Mouse (Mus musculus): Measurements from ENCODE around the gene Specc1. TPM values are rescaled to one million over a fixed set of nuclear protein-coding genes. Genes with fewer than 3 reads are reported as not detected.

Specc1 gene
- polyA plus RNA-seq, 1 experiment from 2014 or later = 7.1 TPM

- no peak for ATAC-seq (ENCODE audit: low FRiP score, low TSS enrichment)
- Histone ChIP-seq H3K27ac (ENCODE audit: low read length) (no peak overlapping the region), H3K4me2 (replicated peaks; ENCODE audit: low read depth, low read length) (no peak overlapping the region)
Observed at GRCm38 (mm10) chr11:62159803-62160202, 203.2 kb downstream of the Specc1 start.

GRCm38 (mm10) chr11:62161450-62161849 is 204.9 kb downstream of the Specc1 start:
- WGBS = 81% methylated on average over 2 of the region's 2 CpGs
- H3K36me3 ChIP-seq (ENCODE audit: insufficient read depth, low read length) = 0 out of 2 replicates have a peak, but pooled peaks cover 3% of the 10 kb centered on the region
- no peak overlapping the region for H3K27ac ChIP-seq (ENCODE audit: low read length)
- H3K9me3 ChIP-seq (ENCODE audit: low read length) = no peaks in the 10 kb centered on the region
- no peak overlapping the region for H3K9ac ChIP-seq (replicated peaks; ENCODE audit: low read length)
- H3K4me3 ChIP-seq (ENCODE audit: low read length) = no peak overlapping the region
- no peaks in the 10 kb centered on the region for H3K27me3 ChIP-seq (ENCODE audit: insufficient read depth, low read length)
- H3K4me2 ChIP-seq (replicated peaks; ENCODE audit: low read depth, low read length) = no peak overlapping the region
- ATAC-seq (ENCODE audit: low FRiP score, low TSS enrichment) = no peak
- no peaks in the 10 kb centered on the region for H3K4me1 ChIP-seq (ENCODE audit: insufficient read depth, low read length)

More at GRCm38 (mm10) chr11:62159803-62160202, 203.2 kb downstream of the Specc1 start:
- Histone ChIP-seq H3K4me3 (ENCODE audit: low read length) (no peak overlapping the region), H3K9me3 (ENCODE audit: low read length) (no peaks in the 10 kb centered on the region), H3K36me3 (ENCODE audit: insufficient read depth, low read length) (no peaks in the 10 kb centered on the region), H3K9ac (replicated peaks; ENCODE audit: low read length) (no peak overlapping the region), H3K27me3 (ENCODE audit: insufficient read depth, low read length) (no peaks in the 10 kb centered on the region), H3K4me1 (ENCODE audit: insufficient read depth, low read length) (no peaks in the 10 kb centered on the region)
- 89% methylated on average over 7 of the region's 7 CpGs for WGBS

GRCm38 (mm10) chr11:62164357-62164756 is 207.8 kb downstream of the Specc1 start:
- no peak overlapping the region for H3K27ac ChIP-seq (ENCODE audit: low read length)
- no peak overlapping the region for H3K4me2 ChIP-seq (replicated peaks; ENCODE audit: low read depth, low read length)
- 91% methylated on average over 3 of the region's 3 CpGs for WGBS
- no peak for ATAC-seq (ENCODE audit: low FRiP score, low TSS enrichment)
- H3K36me3 ChIP-seq (ENCODE audit: insufficient read depth, low read length) = 0 out of 2 replicates have a peak, but pooled peaks cover 3% of the 10 kb centered on the region
- no peaks in the 10 kb centered on the region for H3K4me1 ChIP-seq (ENCODE audit: insufficient read depth, low read length)
- no peaks in the 10 kb centered on the region for H3K9me3 ChIP-seq (ENCODE audit: low read length)
- H3K4me3 ChIP-seq (ENCODE audit: low read length) = no peak overlapping the region
- no peak overlapping the region for H3K9ac ChIP-seq (replicated peaks; ENCODE audit: low read length)
- no peaks in the 10 kb centered on the region for H3K27me3 ChIP-seq (ENCODE audit: insufficient read depth, low read length)

- ATAC-seq (ENCODE audit: low FRiP score, low TSS enrichment) = no peak
Observed at GRCm38 (mm10) chr11:62166503-62166902, 209.9 kb downstream of the Specc1 start.

GRCm38 (mm10) chr11:62168146-62168545 is 211.6 kb downstream of the Specc1 start:
- H3K27ac ChIP-seq (ENCODE audit: low read length) = no peak overlapping the region
- no peak overlapping the region for H3K4me3 ChIP-seq (ENCODE audit: low read length)
- H3K27me3 ChIP-seq (ENCODE audit: insufficient read depth, low read length) = no peaks in the 10 kb centered on the region
- H3K36me3 ChIP-seq (ENCODE audit: insufficient read depth, low read length) = 0 out of 2 replicates have a peak, but pooled peaks cover 3% of the 10 kb centered on the region
- 91% methylated on average over 3 of the region's 3 CpGs for WGBS
- no peak for ATAC-seq (ENCODE audit: low FRiP score, low TSS enrichment)
- H3K4me2 ChIP-seq (replicated peaks; ENCODE audit: low read depth, low read length) = no peak overlapping the region
- H3K9ac ChIP-seq (replicated peaks; ENCODE audit: low read length) = no peak overlapping the region
- H3K9me3 ChIP-seq (ENCODE audit: low read length) = no peaks in the 10 kb centered on the region
- H3K4me1 ChIP-seq (ENCODE audit: insufficient read depth, low read length) = no peaks in the 10 kb centered on the region

More at GRCm38 (mm10) chr11:62166503-62166902, 209.9 kb downstream of the Specc1 start:
- H3K27ac ChIP-seq (ENCODE audit: low read length) = no peak overlapping the region
- WGBS = 82% methylated on average over 3 of the region's 3 CpGs
- no peaks in the 10 kb centered on the region for H3K9me3 ChIP-seq (ENCODE audit: low read length)
- H3K4me2 ChIP-seq (replicated peaks; ENCODE audit: low read depth, low read length) = no peak overlapping the region
- no peak overlapping the region for H3K9ac ChIP-seq (replicated peaks; ENCODE audit: low read length)
- no peaks in the 10 kb centered on the region for H3K27me3 ChIP-seq (ENCODE audit: insufficient read depth, low read length)
- 0 out of 2 replicates have a peak, but pooled peaks cover 3% of the 10 kb centered on the region for H3K36me3 ChIP-seq (ENCODE audit: insufficient read depth, low read length)
- H3K4me1 ChIP-seq (ENCODE audit: insufficient read depth, low read length) = no peaks in the 10 kb centered on the region
- H3K4me3 ChIP-seq (ENCODE audit: low read length) = no peak overlapping the region

DNA sequence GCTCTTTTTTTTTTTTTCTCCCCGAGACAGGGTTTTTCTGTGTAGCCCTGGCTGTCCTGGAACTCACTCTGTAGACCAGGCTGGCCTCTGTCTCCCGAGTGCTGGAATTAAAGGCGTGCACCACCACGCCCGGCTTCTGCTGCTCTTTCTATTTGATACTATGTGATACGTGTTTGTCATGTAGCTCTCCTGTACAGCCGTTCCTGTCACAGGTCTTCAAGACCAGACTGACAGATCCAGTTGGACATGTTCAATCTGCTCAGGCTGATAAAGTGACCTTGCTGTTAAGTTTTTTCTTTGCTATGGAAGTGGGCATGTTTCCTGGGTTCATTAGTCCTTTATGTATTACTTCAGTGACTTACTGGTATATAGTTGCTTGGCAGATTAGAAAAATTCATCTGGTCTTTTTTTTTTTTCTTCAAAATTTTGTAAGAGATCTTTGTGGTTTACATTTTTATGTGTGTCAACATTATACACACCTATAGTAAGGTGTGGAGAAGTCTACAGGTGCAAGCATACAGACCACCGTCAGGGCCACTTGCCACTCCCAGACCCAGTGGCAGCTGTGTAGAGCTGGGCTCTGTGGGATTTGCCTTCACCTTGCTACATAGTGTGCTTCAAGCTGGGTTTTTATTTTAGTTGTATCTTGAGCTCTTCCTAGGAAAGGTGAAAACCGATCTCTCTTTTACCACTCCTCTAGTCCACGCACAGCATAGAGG is 221.0 kb downstream of the Specc1 start:
- H3K9ac ChIP-seq (replicated peaks; ENCODE audit: low read length) = no peak overlapping the region
- H3K4me2 ChIP-seq (replicated peaks; ENCODE audit: low read depth, low read length) = no peak overlapping the region
- WGBS = 87% methylated on average over 10 of the region's 10 CpGs
- no peaks in the 10 kb centered on the region for H3K36me3 ChIP-seq (ENCODE audit: insufficient read depth, low read length)
- ATAC-seq (ENCODE audit: low FRiP score, low TSS enrichment) = no peak
- H3K9me3 ChIP-seq (ENCODE audit: low read length) = no peaks in the 10 kb centered on the region
- H3K4me3 ChIP-seq (ENCODE audit: low read length) = no peak overlapping the region
- no peaks in the 10 kb centered on the region for H3K4me1 ChIP-seq (ENCODE audit: insufficient read depth, low read length)
- H3K27ac ChIP-seq (ENCODE audit: low read length) = no peak overlapping the region
- H3K27me3 ChIP-seq (ENCODE audit: insufficient read depth, low read length) = no peaks in the 10 kb centered on the region

DNA sequence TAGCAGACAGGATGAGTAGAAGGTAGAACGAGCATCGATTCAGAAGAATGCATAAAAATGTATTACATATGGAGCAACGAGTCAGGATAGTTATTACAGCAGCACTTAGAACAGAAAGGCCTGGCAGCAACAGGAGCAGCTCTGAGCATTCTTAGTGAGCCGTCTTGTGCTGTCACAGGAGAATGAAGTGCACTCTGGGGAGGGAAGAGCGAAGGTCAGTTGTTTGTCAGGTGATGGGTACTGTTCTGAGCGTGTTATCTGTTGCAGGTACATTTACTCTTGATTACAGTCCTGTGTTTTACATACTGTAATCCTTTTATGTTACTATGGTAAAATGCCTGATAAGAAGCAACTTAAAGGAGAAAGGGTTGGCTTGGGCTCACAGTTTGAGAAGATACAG is 224.2 kb downstream of the Specc1 start:
- 86% methylated on average over 6 of the region's 6 CpGs for WGBS
- Histone ChIP-seq H3K4me3 (ENCODE audit: low read length) (no peak overlapping the region), H3K4me2 (replicated peaks; ENCODE audit: low read depth, low read length) (no peak overlapping the region), H3K27me3 (ENCODE audit: insufficient read depth, low read length) (no peaks in the 10 kb centered on the region), H3K27ac (ENCODE audit: low read length) (no peak overlapping the region), H3K9ac (replicated peaks; ENCODE audit: low read length) (no peak overlapping the region), H3K4me1 (ENCODE audit: insufficient read depth, low read length) (no peaks in the 10 kb centered on the region), H3K9me3 (ENCODE audit: low read length) (no peaks in the 10 kb centered on the region), H3K36me3 (ENCODE audit: insufficient read depth, low read length) (no peaks in the 10 kb centered on the region)
- no peak for ATAC-seq (ENCODE audit: low FRiP score, low TSS enrichment)

GRCm38 (mm10) chr11:62184900-62185299 is 228.3 kb downstream of the Specc1 start:
- Histone ChIP-seq H3K27me3 (ENCODE audit: insufficient read depth, low read length) (no peaks in the 10 kb centered on the region), H3K27ac (ENCODE audit: low read length) (no peak overlapping the region), H3K4me3 (ENCODE audit: low read length) (no peak overlapping the region), H3K4me1 (ENCODE audit: insufficient read depth, low read length) (no peaks in the 10 kb centered on the region), H3K36me3 (ENCODE audit: insufficient read depth, low read length) (no peaks in the 10 kb centered on the region), H3K9me3 (ENCODE audit: low read length) (no peaks in the 10 kb centered on the region), H3K4me2 (replicated peaks; ENCODE audit: low read depth, low read length) (no peak overlapping the region), H3K9ac (replicated peaks; ENCODE audit: low read length) (no peak overlapping the region)
- ATAC-seq (ENCODE audit: low FRiP score, low TSS enrichment) = no peak
- WGBS = 92% methylated on average over 4 of the region's 4 CpGs

- H3K4me1 ChIP-seq (ENCODE audit: insufficient read depth, low read length) = no peaks in the 10 kb centered on the region
- no peak overlapping the region for H3K4me2 ChIP-seq (replicated peaks; ENCODE audit: low read depth, low read length)
- H3K9ac ChIP-seq (replicated peaks; ENCODE audit: low read length) = no peak overlapping the region
- no peaks in the 10 kb centered on the region for H3K9me3 ChIP-seq (ENCODE audit: low read length)
- 90% methylated on average over 8 of the region's 8 CpGs for WGBS
- no peaks in the 10 kb centered on the region for H3K27me3 ChIP-seq (ENCODE audit: insufficient read depth, low read length)
- H3K27ac ChIP-seq (ENCODE audit: low read length) = no peak overlapping the region
- no peak for ATAC-seq (ENCODE audit: low FRiP score, low TSS enrichment)
- no peaks in the 10 kb centered on the region for H3K36me3 ChIP-seq (ENCODE audit: insufficient read depth, low read length)
- no peak overlapping the region for H3K4me3 ChIP-seq (ENCODE audit: low read length)
Observed at GRCm38 (mm10) chr11:62187074-62187473, 230.5 kb downstream of the Specc1 start.

DNA sequence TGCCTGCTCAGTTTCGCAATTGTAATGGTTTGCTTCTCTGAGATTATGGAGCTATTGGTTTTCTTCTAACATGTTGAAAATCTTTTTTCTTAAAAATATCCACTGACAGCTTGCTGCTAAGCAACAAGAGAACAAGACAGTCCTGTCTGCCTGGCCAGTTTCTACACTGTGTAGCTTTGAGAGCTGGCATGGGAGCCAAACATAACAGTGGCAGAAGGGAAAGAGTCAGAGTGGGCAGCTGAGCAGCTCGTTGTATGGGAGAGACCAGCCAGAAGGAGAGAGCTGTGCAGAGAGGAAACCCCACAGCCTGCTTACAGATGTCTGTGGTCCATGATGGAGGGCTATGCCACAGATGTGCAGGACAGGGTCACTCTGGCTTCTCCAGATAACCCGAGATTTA is 235.5 kb downstream of the Specc1 start:
- WGBS = 74% methylated on average over 3 of the region's 3 CpGs
- no peak overlapping the region for H3K9ac ChIP-seq (replicated peaks; ENCODE audit: low read length)
- H3K4me2 ChIP-seq (replicated peaks; ENCODE audit: low read depth, low read length) = no peak overlapping the region
- H3K4me3 ChIP-seq (ENCODE audit: low read length) = no peak overlapping the region
- H3K36me3 ChIP-seq (ENCODE audit: insufficient read depth, low read length) = no peaks in the 10 kb centered on the region
- no peaks in the 10 kb centered on the region for H3K27me3 ChIP-seq (ENCODE audit: insufficient read depth, low read length)
- no peaks in the 10 kb centered on the region for H3K4me1 ChIP-seq (ENCODE audit: insufficient read depth, low read length)
- no peaks in the 10 kb centered on the region for H3K9me3 ChIP-seq (ENCODE audit: low read length)
- H3K27ac ChIP-seq (ENCODE audit: low read length) = no peak overlapping the region
- ATAC-seq (ENCODE audit: low FRiP score, low TSS enrichment) = no peak

All from kidney, embryonic 16.5 days (tissue).